Mouse (Mus musculus) megakaryocyte, embryonic 14.5 days (primary cell): ENCODE data around the gene A530016L24Rik.

Source experiments
- FLI1 ChIP-seq: IDR thresholded peaks from 2 replicates; pipeline ENCODE4 v1.6.1; 2012; ENCODE audit warnings: low read length, inconsistent platforms, mixed read lengths
- GATA1 ChIP-seq: IDR thresholded peaks from 3 replicates; pipeline ENCODE4 v1.6.1; 2012; ENCODE audit warnings: mixed read lengths, low read length, inconsistent platforms, borderline replicate concordance

DNA sequence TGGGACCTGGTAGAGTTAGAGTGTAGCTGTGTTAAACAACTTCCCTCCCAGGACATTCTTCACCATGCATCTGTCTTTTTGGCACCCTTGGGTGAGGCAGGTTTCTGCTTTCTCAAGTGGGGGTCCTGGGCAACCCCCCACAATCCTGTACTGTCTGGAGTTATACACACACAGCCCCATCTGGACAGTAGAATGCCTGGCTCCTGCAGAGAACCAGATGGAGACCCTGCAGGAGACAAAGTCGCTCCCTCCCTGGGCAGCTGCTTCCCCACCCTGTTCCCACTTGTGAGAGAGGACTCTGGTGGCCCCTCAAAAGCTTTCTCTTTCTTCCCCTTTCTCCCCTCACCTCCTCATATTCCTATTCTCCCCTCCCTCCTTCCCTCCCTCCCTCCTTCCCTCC lies 49.3 kb upstream of the A530016L24Rik start:
- TF ChIP-seq GATA1 (no peak), FLI1 (no peak)
